Mouse (Mus musculus) CH12F3 (cell line): Measurements from ENCODE around the gene Lnx2.

Experiments used
- in situ Hi-C: fragments of 300-500 bp; cut with MboI; formaldehyde crosslinking; loops from 2 replicates; pipeline ENCODE4 v1.14.3; 2020; ENCODE audit warnings: low sequenced_read_pairs

The Lnx2 gene

GRCm38 (mm10) chr5:147021546-147022265 lies 54.7 kb downstream of the Lnx2 start:
- in situ Hi-C loops = no loop called here

GRCm38 (mm10) chr5:147020579-147020978 lies 55.8 kb downstream of the Lnx2 start:
- in situ Hi-C loops = no loop called here

DNA sequence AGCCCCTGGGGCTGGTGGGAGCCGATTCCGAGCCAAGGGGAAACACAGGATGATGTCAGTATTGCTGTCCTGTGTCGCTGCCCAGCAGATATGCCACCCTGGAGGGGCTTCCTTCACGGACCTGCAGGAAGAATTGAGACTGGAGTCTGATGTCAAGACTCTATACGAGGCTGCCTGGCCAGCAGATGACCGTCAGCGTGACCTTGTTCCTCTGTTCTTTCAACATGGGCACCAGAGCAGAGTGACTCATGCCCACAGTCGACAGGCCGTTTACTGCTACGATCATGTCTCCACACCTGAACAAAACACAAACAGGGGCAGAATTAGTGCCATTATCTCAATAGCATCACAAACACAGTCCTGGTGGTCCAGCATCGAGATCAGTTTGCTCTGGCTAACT lies 57.6 kb downstream of the Lnx2 start:
- in situ Hi-C loops = no loop called here

GRCm38 (mm10) chr5:147017526-147017925 lies 58.9 kb downstream of the Lnx2 start:
- in situ Hi-C loops = no loop called here

GRCm38 (mm10) chr5:147016622-147017021 lies 59.8 kb downstream of the Lnx2 start:
- in situ Hi-C loops = no loop called here

DNA sequence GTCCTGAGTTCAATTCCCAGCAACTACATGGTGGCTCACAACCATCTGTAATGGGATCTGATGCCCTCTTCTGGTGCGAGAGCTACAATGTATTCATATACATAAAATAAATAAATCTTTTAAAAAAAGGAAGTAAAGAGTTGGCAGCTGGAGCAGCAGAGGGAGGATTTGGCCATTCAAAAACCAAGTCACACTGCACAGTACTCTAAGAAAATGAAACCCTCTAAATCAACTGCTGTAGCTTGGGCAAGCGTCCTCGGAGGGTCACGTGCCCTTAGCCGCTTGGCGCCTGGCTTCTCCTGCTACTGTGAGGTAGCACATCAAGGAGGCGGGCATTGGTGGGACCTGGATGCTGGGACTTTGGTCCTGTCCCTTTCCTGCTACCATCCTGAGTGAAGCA lies 61.2 kb downstream of the Lnx2 start:
- in situ Hi-C loops = no loop called here

- in situ Hi-C loops = no loop called here
These were observed 62.5 kb downstream of the Lnx2 start for GRCm38 (mm10) chr5:147013845-147014244.

GRCm38 (mm10) chr5:147011333-147011732 lies 65.1 kb downstream of the Lnx2 start:
- in situ Hi-C loops = no loop called here

DNA sequence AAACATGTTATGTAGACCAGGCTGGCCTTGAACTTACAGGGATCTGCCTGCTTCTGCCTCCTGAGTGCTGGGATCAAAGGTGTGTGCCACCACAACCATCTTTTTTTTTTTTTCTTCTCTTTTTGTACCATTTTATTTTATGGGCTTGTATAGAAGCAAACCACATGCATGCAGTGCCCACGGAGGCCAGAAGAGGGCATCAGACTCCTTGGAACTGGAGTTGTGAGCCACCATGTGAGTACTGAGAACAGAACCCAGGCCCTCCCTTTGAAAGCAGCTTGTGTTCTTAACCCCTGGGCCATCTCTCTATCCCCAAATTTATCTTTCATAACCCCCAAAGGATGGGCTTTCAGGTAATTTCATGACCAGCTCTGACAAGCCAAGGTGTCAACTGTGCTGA lies 73.1 kb downstream of the Lnx2 start:
- in situ Hi-C loops = no loop called here

DNA sequence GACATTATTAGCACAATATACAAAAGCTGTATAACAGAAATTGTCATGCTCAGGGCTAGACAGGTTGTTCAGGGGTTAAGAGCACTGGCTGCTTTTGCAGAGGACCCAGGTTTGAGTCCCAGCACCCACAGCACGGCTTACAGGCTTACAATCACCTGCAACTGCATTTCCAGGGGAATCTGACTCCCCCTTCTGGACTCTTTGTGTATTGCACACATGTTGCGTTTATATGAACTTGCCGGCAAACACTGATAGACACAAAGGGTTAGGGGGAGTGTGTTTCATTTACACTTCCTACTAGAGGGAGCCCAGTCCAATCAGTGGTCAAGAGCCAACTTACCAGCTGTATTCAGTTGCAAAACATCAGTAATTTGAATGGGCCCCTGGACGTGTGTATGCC lies 75.1 kb downstream of the Lnx2 start:
- in situ Hi-C loops = no loop called here

DNA sequence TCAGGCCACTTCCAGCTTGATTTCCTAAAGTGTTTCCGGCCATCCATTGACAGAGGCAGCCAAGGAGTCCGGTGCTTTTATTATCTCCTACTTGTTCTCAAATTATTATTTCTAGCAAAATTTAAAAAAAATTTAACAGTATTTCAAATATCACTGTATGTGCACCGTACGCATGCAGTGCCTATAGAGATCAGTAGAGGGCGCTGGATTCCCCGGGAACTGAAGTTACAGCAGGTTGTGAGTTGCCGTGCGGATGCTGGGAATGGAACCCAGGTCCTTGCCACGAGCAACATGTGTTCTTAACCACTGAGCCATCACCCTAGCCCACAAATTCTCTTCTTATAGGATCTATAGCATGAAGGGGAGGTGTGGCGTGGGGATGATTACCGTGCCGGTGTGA lies 77.6 kb downstream of the Lnx2 start:
- in situ Hi-C loops = no loop called here

GRCm38 (mm10) chr5:146996812-146997211 lies 79.6 kb downstream of the Lnx2 start:
- in situ Hi-C loops = no loop called here

GRCm38 (mm10) chr5:146994973-146995372 lies 81.4 kb downstream of the Lnx2 start:
- in situ Hi-C loops = no loop called here

GRCm38 (mm10) chr5:146993509-146993908 lies 82.9 kb downstream of the Lnx2 start:
- in situ Hi-C loops = no loop called here

DNA sequence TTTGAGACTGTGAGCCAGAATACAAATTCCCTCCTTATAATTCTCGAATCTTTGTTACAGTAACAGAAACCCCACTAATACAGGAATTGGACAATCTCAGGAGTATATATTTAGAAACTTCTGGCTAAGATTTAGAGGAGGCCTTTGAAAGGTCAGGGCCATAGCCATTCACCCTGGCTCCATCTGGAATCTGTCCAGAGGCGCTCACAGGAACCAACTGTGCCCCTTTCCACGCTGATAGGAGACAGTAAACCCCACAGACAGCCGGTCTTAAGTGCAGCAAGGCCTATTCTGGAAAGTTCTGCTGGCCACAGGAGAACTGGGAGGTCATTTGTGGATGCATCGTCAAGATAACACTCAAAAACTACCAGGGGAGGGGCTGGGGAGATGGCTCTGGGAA lies 87.3 kb downstream of the Lnx2 start:
- in situ Hi-C loops = no loop called here

DNA sequence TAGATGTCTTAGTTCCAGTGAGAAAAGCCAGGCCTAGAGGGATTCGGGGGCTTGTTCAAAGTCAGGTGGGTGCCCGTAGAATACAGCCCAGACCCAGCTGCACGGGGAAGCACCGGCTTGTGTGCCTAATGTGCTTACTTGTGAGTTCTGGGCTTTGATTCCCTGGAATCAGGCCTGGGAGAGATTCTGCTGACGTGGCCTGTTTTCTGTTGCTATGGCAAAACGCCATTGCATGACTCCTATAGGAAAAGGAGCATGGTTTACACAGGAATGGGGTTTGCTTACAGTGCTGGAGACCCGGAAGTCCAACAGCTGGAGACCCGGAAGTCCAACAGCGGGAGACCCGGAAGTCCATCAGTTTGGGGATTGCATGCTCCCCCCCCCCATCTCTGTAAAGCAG lies 88.8 kb downstream of the Lnx2 start:
- in situ Hi-C loops = no loop called here

DNA sequence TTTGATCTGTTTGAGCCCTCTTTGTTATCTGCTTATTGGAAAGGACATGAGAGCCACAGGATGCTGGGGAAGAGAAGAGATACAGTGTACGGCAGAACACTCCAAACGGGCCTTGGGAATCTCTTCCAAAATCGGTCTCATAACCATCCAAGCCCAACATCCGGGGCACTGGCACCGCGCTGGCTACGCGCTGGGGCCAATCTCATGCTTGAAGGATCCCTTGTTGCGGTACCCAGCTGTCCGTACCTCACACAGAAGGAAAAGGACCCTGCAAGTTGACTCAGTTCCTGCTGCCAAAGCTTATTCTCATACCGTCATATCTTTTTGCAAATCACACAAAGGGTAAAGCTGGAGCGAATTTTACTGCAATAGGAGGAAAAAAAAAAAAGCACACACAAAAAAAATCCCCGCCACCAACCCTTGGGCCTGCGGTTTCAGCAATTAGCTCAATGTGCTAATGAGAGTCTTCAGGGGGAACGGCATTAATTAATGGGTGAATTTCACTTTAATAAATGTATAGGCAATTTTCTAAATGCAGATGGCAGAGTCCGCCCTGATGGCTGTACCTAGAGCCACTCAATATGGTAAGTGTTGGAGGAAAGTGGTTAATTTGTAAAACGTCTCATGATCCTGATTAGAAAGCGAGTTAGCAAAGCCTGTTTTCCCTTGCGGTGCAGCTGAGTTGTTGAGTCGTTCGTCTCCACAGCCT lies 90.5 kb downstream of the Lnx2 start:
- in situ Hi-C loops = no loop called here

DNA sequence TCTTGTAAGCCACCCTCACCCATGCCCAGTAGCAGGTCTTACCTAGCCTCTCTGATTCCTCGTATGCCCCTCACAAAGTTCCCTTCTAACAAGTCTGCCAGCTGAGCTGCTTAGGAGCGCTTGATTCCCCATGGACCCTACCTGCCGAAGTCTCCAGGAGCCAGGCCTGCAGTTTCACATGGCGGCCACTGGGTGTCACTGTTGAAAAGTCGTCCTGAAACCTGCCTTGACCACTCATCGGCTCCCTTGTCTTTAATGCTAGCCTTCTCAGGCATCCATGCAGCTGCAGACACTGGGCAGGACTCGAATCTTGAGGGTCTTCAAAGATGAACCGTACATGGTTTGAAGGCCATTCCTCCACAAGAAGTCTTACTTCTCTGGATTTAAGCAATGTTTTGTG lies 93.2 kb downstream of the Lnx2 start:
- in situ Hi-C loops = no loop called here

GRCm38 (mm10) chr5:146981376-146981775 lies 95.0 kb downstream of the Lnx2 start:
- in situ Hi-C loops = no loop called here

DNA sequence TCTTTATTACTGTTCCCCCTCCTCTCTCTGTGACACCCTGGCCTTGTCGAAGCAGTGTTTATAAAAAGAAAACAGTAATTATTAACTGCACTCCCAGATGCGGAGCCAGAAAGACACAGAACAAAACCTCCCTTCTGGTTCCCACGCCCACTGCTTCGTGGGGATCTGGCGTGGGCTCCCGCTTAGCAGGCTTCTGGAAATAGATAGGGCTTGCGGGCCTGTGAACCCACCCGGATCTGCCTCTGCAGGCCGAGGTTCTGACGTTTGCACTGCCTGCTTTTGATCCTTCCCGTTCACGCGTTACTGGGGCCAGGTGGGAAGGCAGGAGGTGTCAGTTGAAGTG lies 101.6 kb downstream of the Lnx2 start:
- in situ Hi-C loops = no loop called here

- in situ Hi-C loops = no loop called here
These were observed 102.3 kb downstream of the Lnx2 start for GRCm38 (mm10) chr5:146973858-146974780.

DNA sequence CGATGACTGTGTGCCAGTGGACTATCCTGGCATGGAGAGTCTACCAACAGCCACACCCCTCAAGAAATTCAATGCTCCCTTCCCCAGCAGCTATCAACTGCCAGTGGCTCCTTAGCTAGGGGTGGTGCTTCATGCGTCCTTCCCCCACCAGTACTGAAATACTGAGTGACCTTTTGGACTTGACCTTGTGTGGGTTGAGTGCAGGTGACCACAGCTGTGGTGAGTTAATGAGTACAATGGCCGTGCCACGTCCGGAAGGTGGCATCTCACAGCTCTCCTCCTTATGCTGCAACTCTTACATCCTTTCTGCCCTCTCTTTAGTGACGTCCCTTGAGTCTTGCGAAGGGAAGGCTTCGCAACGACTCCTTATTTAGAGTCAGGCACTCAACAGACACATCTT lies 103.0 kb downstream of the Lnx2 start:
- in situ Hi-C loops = no loop called here
